Mouse (Mus musculus) spleen, adult 2 months (tissue): ENCODE measurements around the gene Sgcd.

Experiments
- CTCF ChIP-seq: fragments of 200-500 bp; IDR thresholded peaks from 2 replicates; pipeline ENCODE4 v1.5.1; 2011; ENCODE audit warnings: mild to moderate bottlenecking, inconsistent platforms; ENCODE audit not compliant: insufficient read depth, insufficient read length, insufficient replicate concordance; ENCODE audit errors: extremely low read depth
- POLR2A ChIP-seq: fragments of 200-500 bp; IDR thresholded peaks from 2 replicates; pipeline ENCODE4 v1.6.1; 2011; ENCODE audit warnings: low read depth, low read length, inconsistent platforms

- TF ChIP-seq CTCF: no peak
- no peak for TF ChIP-seq POLR2A
Measured at GRCm38 (mm10) chr11:47459214-47459613, 529.6 kb downstream of the Sgcd start.
